Mouse (Mus musculus) right cerebral cortex, postnatal 4 days (tissue): ENCODE measurements at regions not wholly inside any gene's neighbourhood (a gene's known extent, or its start where the extent isn't known, plus 50 kb on each side); places are given as distances from the start of the nearest gene placed in this dataset.
"Not testable (repeated sequence)": the region's sequence is repeated elsewhere in the genome, so short reads cannot be mapped to it uniquely, and the experiment has no call there.

Experiments used
- DNase-seq: peaks from one replicate; pipeline ENCODE4 v3.0.0-alpha.2; 2022

DNA sequence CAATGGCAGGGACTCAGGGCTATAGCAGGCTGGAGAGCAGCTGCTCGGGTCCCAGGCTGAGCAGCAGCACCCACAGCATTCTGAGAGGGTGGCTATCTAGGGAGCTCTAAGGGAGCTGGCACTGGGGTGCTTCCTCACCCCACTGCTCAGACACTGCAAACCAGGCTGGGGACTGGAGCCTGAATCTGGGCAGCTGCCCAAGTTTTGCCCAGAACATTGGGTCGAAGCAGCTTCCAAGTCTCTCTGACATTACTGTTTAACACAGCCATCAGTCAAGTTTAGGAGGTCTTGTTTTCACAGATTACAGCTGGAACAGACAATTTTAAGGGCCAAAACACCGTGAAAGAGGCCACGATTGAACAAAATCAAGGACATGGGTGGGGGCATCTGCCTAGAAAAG, 96.1 kb upstream of the Tcerg1l start:
- DNase-seq = no peak

DNA sequence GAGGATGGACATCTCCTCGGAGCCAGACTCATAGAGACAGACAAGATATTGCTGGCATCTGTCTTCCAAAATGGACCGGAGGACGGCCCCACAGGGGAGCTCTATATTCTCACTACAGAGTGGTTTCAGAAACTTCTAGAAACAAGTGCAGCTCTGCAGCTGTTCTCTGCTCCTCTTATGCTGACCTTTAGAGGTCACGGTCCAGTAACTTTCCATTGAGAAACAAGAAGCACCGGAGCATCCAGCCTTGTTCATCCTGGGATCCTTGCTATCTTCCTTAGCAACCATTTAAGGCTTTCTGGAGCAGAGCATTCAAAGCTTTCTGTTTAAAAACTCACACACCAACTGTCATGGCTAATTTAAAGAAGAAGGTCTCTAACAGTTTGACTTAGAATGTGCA, 94.7 kb upstream of the Tcerg1l start:
- DNase-seq = no peak

DNA sequence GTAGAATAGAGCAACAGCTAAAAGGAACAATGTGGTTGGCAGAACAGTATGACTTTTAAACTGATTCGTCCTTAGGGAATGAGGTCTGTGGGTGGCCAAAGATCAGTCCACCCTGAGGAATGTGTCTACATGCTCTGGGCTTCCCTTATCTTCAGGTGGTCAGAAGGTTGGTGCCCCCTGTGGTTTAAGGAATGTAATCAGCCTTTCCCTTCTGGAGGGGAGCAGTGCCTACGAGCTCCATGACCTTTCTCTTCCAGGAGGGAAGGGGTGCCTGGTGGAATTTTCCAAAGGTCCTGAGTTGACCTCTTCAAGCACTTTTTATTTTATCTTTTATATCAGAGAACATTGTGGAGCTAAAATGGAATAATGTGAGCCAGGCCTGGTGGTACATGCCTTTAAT, 91.9 kb upstream of the Tcerg1l start:
- no peak for DNase-seq

DNA sequence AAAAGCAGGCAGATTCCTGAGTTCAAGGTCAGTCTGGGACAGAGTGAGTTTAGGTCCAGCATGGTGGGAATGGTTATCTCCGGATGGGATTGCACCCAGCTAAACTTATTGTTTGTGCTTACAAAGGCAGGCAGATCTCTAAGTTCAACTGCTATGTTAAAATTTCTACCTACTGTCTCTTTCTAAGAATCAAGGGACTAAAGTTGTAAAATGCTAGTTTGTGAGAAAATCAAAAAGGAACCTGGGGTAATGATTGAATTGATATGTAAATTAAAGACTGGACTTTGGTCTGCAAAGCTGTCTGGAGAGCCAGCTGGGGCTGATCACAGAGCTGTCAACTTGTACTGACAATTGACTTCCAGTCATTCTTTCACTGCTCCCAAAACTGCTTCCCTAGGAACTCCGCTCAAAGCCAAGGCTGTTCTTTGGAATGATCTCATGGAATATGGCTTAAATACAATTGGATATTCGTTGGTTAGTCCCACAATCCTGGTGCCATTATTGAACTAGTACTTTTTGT, 90.7 kb upstream of the Tcerg1l start:
- DNase-seq = no peak

DNA sequence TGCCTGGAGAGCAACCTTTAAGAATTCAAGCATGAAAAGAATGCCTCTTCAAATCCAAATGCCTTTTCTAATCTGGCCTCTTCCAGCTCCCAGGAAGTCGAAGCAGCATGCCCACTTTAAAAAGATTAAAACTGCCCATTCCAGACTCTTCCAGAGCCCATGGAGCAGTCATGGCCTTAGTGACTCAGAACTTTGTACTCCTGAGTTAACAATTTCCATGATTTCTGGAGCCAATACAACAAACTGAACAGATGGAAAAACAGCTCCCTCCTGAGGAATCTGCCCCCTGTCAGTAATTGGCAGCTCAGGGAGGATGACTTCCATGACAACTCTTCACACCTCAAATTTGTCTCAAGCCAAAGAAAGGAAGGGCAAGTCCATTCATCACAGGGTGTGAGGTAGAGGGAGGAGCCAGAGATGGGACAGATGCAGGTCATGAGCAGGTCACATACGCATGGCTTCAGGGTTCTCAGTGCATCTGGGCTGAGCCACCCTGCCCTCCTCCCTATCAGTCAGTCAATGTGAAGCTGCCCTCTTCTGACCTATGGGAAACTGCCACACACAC, 75.4 kb upstream of the Tcerg1l start:
- DNase-seq = no peak

DNA sequence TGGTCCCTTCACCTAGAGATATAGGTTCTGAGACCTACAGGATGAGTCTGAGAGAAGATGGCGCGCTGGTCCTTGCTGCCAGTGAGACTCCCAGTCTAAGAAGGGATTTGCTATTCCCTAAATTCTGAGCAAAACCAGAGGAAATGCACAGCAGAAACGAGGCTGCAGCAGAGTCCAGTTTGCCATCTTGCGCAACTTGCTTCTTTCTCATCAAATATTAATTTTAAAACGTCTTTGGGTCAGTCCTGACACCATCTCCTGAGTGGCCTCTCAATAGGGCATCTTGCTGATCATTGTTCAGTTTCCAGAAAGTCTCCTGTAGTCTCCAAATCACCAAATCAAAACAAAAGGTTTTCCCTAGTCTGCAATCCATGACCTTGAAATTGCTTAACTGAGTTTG, 74.8 kb upstream of the Tcerg1l start:
- DNase-seq = no peak

DNA sequence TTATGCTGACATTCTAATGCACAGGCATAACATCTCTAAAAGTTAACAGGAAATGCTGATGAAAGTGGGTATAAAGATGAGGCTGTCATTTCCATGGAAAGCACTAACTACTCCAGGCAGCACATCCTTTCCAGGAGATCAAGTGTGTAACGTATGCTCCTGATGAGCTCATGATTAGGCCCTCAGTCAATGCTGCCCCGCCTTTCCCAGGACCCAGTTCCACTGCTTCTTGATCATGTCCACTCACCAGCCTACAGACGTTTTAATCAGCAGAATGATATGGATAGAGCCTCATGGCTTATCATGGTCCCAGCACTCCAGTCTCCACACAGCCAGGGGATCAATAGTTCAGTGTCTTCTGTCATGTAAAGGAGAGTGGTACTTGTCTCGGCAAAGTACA, 71.7 kb upstream of the Tcerg1l start:
- no peak for DNase-seq

DNA sequence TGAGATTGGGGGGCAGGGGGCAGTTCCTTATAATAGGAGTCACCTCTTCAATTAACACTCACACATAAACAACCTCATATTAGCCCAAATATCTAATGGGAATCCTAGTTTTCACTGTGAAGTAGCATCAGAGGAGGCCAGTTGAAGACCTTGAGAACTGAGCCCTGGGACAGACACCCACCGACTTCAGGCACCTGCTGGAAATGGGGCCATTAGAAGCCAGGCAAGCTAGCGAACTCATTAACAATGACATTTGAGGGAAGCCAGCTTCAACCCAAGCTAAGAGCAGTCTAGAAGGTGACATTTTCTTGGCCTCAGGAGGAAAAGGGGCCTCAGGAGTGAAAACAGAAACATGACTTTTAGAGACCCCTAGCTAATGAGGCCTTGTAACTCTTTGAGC, 70.9 kb upstream of the Tcerg1l start:
- no peak for DNase-seq

DNA sequence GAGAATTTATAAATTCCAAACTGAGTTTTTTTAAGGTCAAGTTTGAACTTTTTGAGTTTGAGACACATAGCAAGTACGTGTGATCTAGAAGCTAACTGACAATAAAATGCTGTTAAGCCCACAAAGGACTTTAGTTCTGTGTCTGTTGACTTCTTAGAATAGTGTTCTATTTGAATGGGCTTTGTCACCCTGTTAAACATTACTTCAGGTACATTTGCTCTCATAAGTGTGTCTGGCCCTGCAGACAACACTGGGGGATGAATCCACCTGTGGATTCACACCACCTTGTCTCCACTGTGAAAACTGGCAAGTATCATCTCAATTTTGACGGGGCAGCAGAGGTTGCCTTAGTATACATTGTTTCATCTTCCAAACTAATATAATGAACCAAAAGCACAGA, 70.5 kb upstream of the Tcerg1l start:
- no peak for DNase-seq

DNA sequence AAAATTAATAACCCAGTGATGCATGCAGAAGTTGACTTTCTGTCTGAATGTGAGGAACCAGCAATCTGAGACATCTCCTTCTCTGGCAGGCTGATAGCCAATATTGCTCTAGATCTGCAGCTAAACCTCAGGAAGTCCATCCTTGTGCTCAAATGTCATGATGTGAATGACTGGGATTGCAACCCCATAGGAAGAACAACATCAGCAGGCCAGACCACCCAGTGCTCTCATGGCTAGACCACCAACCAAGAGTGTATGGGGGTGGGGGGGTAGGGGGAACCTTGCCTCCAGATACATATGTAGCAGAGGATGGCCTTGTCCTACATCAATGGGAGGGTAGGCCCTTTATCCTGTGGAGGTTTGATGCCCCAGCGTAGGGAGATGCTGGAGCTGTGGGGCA, 69.9 kb upstream of the Tcerg1l start:
- no peak for DNase-seq

DNA sequence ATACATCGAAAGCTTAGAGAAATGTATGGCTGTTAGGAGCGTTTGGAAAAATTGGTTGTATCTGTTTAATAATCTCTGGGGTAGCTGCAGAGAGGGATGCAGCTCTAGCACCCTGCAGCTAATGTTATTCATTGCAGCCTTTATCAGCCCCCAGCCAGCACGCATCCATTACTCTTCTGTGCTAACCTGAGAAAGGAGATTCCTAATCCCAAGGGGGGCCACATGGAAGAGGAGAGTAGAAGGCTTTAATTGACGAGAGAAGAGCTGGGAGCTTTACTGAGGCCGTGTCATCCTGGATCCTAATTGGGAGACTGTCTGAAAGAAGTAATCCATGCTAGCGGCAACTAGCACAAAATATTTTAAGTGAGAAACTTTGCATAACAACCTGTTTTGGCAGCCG, 60.4 kb upstream of the Tcerg1l start:
- no peak for DNase-seq

DNA sequence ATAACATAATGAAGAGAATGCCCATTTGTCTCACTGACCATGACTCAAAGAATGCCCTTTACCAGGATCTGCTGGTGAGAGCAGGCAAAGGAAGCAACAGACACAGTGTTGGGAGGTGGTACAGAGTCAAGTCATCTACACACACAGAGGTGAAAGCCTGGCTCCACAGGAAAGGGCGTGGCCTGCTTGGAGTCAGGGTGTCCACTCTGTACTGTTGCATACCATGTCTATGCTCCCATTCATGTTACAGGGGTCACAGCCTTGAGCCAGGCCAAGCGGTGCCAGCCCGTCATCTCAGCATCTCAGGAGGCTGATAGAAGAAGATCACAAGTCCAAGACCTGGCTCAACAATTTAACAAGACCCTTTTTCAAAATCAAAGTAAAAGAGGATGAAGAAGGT, 57.8 kb upstream of the Tcerg1l start:
- no peak for DNase-seq

DNA sequence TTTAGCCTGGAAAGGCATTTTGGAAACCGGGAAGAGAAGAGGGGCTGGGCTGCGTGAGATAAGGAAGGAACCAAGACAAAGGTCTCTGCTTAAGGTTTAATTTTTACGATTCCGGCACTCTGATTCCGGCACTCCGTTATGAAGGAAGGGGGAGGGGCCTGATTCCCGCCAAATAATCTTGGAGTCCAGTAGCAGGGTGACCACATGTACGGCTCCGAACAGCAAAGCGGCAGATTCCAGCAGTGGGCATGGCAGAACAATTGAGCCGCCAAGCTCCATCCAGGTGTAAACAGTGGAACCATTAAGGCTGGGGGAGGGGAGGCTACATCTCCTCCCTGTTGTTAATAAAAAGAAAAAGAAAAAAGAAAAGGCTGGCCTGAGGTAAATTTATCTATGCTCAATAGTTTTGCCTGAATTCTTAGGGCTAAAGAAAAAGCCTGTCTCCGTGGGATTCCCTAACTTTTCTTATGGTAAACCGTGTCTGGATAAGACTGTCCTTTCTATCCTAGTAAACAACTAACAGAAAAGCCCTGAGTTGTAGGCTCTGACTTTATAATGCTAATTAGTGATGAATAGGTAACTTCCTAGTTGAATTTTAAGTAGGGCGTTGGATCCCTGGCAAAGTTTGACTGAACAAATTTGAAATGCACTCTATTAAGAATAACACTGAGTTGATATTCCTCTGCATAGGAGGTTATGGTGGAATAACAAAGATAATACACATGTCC, 57.1 kb upstream of the Tcerg1l start:
- DNase-seq = not testable (repeated sequence)

DNA sequence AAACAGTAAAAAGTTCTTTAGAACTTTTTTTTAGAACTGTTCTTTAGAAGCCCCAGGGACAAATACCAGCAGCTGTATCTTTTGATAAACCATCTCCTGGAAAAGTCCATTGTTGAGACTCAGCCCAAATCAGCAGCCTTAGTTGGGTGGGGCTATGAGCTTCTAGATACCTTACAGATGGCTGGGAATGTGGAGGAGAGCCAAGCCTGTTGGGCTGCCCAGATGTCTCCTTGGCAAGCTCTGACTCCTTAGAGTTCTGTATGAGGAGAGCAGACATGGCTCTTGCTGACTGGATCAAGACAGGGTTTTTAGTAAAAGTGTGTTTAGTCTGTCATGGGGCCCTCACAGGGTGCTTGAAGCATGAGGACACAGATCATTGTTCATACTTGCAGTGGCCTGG, 53.8 kb upstream of the Tcerg1l start:
- no peak for DNase-seq

DNA sequence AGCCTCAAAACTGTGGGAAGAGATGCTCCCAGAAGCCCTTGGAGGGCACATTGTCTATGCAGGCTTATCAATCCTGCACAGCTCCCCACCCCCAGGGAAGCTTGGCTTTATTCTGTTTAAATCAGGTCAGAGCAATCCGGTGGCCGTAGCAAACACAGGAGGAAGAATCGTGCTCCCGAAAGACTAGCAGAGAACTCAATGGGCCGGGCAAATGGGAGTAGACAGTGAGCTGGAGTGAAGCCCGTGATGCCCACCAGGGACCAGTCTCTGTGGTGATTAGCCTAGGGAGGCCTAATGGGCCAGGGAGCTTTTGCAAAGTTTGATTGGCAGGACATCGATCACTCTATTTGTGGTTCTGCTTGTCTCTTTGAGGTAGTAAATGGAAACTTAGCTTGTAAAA, 51.0 kb upstream of the Tcerg1l start:
- no peak for DNase-seq
